Mouse (Mus musculus) adrenal gland, postnatal 10 days (tissue): ENCODE results near the gene Ccdc30. TPM values are rescaled to one million over a fixed set of nuclear protein-coding genes. Genes with fewer than 3 reads are reported as not detected.
"Not testable (repeated sequence)": the region's sequence is repeated elsewhere in the genome, so short reads cannot be mapped to it uniquely, and the experiment has no call there.

ENCODE experiments used
- DNase-seq: peaks from one replicate; pipeline ENCODE4 v3.0.0; 2021; ENCODE audit warnings: mixed read lengths
- total RNA-seq, 2 experiments: library from RNA; stranded (reverse); gene quantifications; 2 replicates each; pipeline ENCODE4 v1.2.3; 2021

Ccdc30 gene
- total RNA-seq, 2 experiments from 2014 or later = 6.7 to 10.5 TPM

DNA sequence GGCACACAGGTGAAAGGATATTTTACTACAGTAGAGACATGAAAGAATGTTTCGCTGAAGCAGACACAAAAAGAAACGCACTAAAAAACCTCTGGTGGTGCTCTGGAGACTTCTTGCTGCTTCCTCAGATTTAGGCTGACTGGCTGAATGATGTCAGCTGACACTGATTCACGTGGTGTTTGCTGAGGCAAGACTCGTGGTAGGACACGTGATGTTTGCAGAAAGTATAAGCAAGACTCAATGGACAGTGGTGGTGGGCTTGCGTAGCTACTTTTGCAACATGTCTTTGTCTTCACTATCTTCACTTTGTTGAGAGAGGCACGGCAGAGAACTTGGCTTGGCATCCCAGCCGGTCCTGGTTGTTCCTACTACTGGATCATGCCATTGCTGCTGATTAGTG lies 112.0 kb downstream of the Ccdc30 start:
- DNase-seq = no peak

DNA sequence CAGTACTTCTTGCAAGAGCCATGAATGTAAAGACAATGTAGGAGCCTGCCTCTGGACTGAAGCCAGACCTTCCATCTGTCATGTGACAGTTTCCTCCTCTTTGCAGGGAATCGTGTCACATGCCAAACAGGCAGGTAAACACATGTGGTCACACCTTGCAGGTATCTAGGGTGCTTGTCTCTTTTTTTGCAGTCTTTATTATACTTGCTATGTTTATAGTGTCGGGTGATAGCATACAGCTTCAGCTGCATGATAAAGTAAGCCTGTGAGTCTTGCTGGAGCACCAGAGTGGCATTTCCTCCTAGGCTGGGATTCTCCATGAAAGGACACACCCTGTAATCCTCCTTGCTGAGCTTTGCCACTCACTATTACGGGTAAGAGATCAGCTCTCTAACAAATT lies 113.5 kb downstream of the Ccdc30 start:
- DNase-seq = no peak

DNA sequence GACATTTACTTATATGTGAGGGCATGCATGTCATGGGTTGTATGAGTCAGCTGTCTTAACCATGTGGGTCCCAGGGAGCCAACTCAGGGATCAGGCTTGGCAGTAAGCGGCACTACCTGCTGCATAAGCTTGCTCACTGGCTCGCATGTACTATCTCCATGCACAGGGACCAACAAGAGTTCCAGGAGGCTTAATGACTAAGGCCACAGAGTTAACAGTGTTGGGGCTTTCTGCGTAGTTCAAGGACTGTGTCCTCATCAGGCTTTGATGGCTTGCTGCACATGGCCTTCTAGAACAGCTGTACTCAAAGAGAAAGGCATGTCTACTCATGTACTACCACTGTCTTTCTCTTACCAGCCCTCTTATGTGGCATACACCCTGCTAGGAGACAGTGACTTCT lies 114.6 kb downstream of the Ccdc30 start:
- DNase-seq = peak; percentile 17

DNA sequence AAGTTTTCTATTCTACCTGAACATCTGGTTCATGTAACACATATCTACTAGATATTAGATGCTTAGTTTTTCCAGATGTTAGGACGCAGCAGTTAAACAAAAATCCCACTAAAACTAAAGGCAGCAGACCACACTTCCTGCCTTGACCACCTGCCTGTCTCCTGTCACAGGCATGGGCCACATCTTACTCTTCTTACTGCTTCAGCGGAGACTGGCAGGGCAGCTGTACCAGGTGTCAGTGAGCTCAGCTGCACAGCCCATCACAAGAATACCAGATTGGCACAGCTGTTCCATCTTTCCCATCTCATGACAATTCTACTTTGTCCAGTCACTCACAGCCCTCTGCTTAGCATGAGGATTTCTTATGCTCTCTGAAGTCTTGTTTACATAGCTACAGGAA lies 118.0 kb downstream of the Ccdc30 start:
- no peak for DNase-seq

DNA sequence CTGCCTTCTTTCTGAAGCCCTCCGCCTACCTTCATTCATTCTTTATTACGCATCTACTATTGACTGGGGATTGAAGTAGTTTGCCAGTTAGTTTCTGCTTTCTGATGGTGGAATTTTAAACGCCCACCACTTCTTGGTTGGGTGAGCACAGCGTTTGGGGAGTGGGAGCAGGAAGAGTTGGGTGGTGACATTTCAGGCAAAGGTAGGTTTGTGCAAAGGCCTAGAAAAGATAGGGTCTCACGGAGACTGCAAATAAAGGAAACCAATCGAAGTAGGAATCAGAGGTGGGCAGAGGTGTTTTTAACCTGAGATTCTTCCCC lies 120.2 kb downstream of the Ccdc30 start:
- no peak for DNase-seq

DNA sequence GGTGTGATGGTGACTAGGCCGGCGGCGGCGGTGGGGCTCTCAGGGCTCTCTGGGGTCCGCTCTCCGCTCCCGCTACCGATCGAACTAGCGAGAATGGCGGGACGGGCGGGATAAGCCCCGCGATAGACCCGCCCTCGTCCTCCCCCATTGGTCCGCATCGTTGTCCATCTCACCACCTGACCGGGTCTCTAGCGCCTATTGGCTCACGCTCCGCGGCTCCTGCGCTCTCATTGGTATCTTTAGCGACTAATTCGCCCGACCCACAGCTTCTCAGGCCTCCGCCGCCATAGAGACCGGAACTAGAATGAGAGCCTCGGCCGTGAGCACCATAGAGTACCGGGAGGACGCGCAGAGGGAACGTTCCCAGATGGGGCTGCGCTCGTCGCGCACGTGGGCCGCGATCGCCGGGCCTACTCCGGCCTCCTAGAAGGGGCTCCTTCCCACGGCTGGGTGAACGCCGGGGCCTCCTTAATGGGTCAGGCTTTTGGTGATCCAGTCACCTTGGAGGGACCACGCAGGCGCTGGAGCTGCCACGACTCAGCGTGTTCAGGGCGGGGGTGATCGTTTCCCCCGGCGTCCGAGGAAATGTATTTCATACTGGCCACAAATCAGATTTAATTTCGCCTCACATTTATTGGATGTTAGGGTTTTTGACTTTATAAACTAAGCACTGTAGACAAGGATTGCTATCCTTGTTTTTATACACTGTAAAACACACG lies 120.7 kb downstream of the Ccdc30 start, which contains the start of gene Ybx1:
TSS of gene Ybx1 (minus strand) at position 190 of the 719 bp plus-strand sequence.
- peak; percentile 100 for DNase-seq

DNA sequence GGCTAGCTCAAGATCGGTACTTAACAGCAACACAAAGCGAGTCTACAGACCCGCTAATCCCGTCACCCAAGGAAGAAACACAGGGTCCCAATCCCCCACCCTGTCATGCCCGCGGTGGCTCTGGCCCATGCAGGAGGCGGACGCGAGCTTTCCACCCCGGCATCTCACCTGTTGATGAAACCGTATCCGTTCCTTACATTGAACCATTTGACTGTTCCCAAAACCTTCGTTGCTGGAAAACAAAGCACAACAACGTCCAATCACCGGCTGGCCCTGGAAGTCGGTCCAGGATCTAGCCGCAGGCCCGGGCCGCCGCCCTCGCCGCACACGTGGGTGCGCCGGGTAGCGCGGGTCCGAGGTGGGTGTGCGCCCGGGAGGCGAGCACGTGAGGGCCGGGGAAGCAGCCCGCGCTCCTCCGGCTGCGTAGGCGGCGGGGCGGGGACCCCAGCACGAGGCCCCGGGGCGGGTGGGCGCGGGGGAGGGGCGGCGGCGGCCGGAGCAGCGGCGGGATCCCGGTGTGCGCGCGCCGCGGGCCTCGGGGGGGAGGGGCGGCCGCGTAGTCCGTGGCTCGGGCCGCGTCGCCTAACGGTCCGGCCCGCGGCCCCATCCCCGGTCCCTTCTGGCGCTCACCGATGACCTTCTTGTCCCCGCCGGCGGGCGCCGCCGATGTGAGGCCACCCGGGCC lies 121.6 kb downstream of the Ccdc30 start:
- peak; percentile 61 for DNase-seq

DNA sequence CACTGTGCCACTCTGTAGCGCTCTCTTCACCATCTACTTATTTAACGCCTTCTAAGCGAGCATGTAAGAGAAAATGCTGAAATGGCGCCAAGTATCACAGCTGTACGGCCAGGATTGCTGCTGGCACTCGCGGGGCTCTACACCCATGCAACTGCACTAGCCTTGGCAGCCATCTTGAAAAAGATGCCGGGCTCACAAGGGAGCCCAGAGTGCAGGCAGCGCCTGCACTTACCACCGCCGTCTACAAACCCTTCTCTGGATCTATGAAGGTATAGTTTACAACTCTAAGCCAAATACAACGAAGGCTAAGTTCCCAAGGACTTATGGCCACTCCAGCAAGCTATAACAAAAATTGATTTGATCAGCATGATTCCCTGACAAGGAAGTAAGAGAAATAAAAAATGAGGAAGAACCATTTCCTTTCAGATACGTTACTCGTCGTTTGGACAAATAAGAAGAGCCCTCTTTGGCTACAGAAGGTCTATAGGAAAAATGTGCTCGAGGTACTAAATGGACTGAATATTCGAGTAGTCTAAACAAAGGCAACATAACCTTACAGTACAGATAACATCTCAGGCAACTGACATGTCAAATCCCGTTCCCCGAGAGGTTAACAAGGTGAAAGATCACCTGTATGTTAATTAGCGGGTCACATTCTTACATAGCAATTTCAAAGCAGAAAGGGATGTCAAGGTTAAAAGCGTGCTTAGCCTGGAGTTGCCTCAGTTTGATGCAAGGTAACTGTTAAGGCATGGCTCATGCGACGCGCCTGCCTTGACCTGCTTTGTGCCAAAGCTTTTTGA lies 122.3 kb downstream of the Ccdc30 start:
- DNase-seq = peak; percentile 69

DNA sequence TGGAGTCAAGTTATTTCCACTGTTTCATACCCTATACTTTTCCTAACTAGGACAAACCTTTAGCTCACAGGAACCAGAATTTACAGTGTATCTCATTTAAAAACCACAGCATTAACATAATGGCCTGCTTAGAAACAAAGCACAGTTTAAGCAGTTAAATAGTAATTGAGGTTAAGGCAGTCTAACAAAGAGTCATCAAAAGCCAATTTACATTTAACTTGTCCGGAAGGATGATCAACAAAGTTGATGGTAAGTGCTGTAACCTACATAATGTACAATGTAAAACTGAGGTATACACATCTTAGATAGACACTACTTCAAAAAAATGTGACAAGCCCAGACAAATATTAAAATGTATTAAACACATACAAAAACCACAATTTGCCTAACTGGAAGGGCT lies 123.4 kb downstream of the Ccdc30 start:
- no peak for DNase-seq

DNA sequence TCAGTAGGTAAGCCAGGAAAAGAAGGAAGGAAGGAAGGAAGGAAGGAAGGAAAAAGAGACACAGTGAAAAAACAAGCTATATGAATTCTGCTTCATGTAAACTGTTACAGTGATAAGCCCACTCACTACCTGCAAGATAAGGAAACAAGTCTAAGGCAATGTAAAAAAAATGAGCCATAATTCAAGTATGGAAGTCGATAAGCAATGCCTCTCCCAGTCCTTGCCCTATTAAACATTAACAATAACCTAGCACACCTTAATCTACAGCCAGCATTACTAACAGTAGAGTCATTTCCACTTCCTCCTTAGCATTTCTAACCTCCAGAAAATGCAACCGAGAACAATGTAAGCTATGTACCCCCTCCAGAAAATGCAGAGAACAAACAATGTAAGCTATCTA lies 130.0 kb downstream of the Ccdc30 start:
- DNase-seq = no peak

DNA sequence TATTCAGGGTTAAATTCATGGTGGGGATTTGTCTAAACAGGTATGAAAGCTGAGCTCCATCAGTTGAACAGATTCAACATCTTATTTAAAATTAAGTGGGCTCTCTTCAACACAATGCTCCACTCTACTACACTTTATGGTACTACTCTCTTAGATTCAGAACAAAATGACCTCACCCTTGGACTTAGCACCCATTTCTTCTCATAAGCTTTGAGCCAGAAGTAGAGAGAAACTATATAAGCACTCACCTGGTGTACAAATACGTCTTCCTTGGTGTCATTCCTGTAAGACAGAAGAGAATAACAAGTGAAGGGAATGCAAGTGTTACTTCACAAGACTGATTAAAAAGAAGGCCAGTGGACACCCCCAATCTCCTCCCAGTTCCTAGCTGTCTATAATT lies 130.5 kb downstream of the Ccdc30 start:
- no peak for DNase-seq

DNA sequence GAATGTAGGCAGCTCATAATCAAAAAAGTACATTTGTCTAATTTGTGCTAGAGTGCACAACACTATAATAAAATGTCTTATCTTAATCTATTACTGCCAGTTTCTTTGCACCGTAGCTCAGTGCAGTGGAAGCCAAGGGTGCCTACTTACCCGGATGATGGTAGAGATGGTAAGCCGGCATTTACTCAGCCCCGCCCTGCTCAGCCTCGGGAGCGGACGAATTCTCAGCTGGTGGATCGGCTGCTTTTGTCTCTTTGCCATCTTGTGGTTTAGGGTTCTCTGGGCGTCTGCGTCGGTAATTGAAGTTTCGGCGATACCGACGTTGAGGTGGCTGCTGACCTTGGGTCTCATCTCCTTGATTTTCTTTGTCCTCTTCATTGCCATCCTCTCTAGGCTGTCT lies 136.5 kb downstream of the Ccdc30 start:
- not testable (repeated sequence) for DNase-seq

DNA sequence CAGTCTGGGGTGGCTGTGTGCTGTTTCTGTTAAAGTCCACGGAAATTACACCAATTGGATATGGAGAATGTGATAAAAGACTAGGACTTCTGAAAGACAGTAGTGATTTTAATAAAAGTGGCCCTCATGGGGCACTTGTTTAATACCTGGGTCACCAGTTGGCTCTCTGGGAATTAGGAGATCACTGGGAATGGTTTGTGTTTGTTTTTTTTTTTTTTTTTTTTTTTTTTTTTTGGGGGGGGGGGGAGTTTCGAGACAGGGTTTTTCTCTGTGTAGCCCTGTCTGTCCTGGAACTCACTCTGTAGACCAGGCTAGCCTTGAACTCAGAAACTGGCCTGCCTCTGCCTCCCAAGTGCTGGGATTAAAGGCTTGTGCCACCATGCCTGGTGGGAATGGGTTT lies 139.6 kb downstream of the Ccdc30 start:
- DNase-seq = no peak

DNA sequence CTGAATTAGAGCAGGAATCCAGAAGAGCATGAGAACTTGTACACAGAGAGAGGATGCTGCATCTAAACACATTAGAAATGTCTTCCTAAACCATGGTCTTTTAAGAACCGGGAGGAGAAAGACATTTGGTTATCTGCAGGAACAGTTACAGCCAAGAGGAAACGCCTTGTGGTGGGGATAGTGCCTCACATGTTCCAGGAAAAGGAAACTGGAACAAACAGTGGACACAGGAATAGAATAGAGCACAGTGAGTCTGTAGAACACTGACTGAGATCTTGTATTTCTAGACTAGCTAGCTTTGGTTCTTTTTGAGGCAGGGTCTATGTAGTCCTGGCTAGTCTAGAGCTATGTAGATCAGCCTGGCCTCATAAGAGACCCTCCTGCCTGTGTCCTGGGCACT lies 140.1 kb downstream of the Ccdc30 start:
- no peak for DNase-seq

DNA sequence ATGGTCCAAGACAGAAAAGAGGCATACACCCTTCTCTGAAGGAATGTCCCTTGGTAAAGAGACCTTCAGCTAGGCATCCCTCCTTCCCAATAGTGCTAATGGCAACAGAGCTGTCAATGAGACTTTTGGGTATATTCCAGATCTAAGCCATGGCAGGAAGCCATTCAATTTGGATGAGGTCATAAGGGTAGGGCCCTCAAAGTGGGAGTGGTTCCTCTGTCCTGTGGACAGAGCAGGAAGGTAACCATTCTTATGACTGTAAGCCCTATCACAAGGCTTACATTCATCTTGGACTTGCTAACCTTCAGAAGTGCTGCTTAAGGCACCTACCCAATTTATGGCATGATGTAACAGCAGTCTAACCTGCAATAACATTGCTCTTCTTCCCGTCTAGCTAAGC lies 140.7 kb downstream of the Ccdc30 start:
- peak; percentile 37 for DNase-seq

Other genes with a start within 250 kb of the Ccdc30 start
- gene Zfp691, start 241.3 kb downstream of the Ccdc30 start, total RNA-seq = 10 to 100 TPM; 13.5 to 15.9 TPM
- 1 to 10 TPM; 4.9 to 7.5 TPM for gene Ermap, start 225.5 kb downstream of the Ccdc30 start, total RNA-seq
- 10 to 100 TPM; 24.6 to 27.8 TPM for gene Svbp, start 220.2 kb downstream of the Ccdc30 start, total RNA-seq
- under 1 TPM; 0.27 to 0.39 TPM for gene Tmem269, start 197.3 kb downstream of the Ccdc30 start, total RNA-seq
- gene AU022252, start 182.8 kb downstream of the Ccdc30 start, total RNA-seq = 10 to 100 TPM; 24.9 to 25.6 TPM
- gene P3h1, start 182.6 kb downstream of the Ccdc30 start, total RNA-seq = 10 to 100 TPM; 26.2 to 29.3 TPM
- gene Cldn19, start 160.1 kb downstream of the Ccdc30 start, total RNA-seq = under 1 TPM; 0.54 to 0.64 TPM
- 100 to 1,000 TPM; 521 to 559 TPM for gene Ybx1, start 120.9 kb downstream of the Ccdc30 start, total RNA-seq
- gene Ppih, start 95.0 kb downstream of the Ccdc30 start, total RNA-seq = 10 to 100 TPM; 20.3 to 26.3 TPM
- 10 to 100 TPM; 28.8 to 33.2 TPM for gene Ppcs, start 6.9 kb upstream of the Ccdc30 start, total RNA-seq
- 1 to 10 TPM; 1.9 to 2.6 TPM for gene Zmynd12, start 7.3 kb upstream of the Ccdc30 start, total RNA-seq
- gene Rimkla, start 77.1 kb upstream of the Ccdc30 start, total RNA-seq = 1 to 10 TPM in 1 of 2 experiments, under 1 TPM in 1; 0.60 to 1.2 TPM
- gene Foxj3, start 121.5 kb upstream of the Ccdc30 start, total RNA-seq = 10 to 100 TPM; 29.8 to 39.3 TPM
- gene Frg2f1, start 124.0 kb upstream of the Ccdc30 start, total RNA-seq = 10 to 100 TPM; 10.1 to 13.0 TPM
- gene Guca2a, start 222.2 kb upstream of the Ccdc30 start, total RNA-seq = not detected
- gene Guca2b, start 243.4 kb upstream of the Ccdc30 start, total RNA-seq = not detected